Mouse (Mus musculus) stomach, postnatal 0 days (tissue): ENCODE data around the gene Clec1b. TPM values are rescaled to one million over a fixed set of nuclear protein-coding genes. Genes with fewer than 3 reads are reported as not detected.
A peak's percentile ranks its signal among the peaks of the same experiment; 100 is the strongest.

ENCODE experiments used
- ATAC-seq: fragments of 200-750 bp; cut with Nextera tagmentation; 2 replicates; pipeline ENCODE4 v1.8.0; 2017; ENCODE audit not compliant: low FRiP score, low TSS enrichment
- DNase-seq: peaks from one replicate; pipeline ENCODE4 v3.0.0-alpha.2; 2016; ENCODE audit warnings: low spot score
- H3K27ac ChIP-seq: fragments of 300-500 bp; sonication (generic); replicated peaks from 2 replicates; pipeline ENCODE4 v1.5.1; 2014; ENCODE audit warnings: mild to moderate bottlenecking, control low read depth
- H3K27me3 ChIP-seq: fragments of 300-500 bp; sonication (generic); 2 replicates; pipeline ENCODE4 v1.6.1; 2014; ENCODE audit warnings: low read length; ENCODE audit not compliant: control insufficient read depth, insufficient read depth
- H3K36me3 ChIP-seq: fragments of 300-500 bp; sonication (generic); 2 replicates; pipeline ENCODE4 v1.6.1; 2014; ENCODE audit warnings: low read length, mixed read lengths; ENCODE audit not compliant: control insufficient read depth, insufficient read depth
- H3K4me1 ChIP-seq: fragments of 300-500 bp; sonication (generic); replicated peaks from 2 replicates; pipeline ENCODE4 v1.6.1; 2014; ENCODE audit warnings: antibody characterized with exemption; ENCODE audit not compliant: control insufficient read depth, insufficient read depth
- H3K4me2 ChIP-seq: fragments of 300-500 bp; sonication (generic); replicated peaks from 2 replicates; pipeline ENCODE4 v1.6.1; 2014; ENCODE audit warnings: low read depth, mild to moderate bottlenecking, control low read depth, moderate library complexity
- H3K4me3 ChIP-seq: fragments of 300-500 bp; sonication (generic); 2 replicates; pipeline ENCODE4 v1.5.1; 2014; ENCODE audit warnings: low read depth, low read length, control low read depth
- H3K9ac ChIP-seq: fragments of 300-500 bp; sonication (generic); 2 replicates; pipeline ENCODE4 v1.6.1; 2014; ENCODE audit warnings: mild to moderate bottlenecking, low read length, control low read depth, mixed read lengths
- H3K9me3 ChIP-seq: fragments of 300-500 bp; sonication (generic); 2 replicates; pipeline ENCODE4 v1.6.1; 2016; ENCODE audit warnings: low read length; ENCODE audit not compliant: control insufficient read depth
- CTCF ChIP-seq: IDR thresholded peaks from 2 replicates; pipeline ENCODE4 v1.5.1; 2016; ENCODE audit warnings: antibody characterized with exemption, low read depth, mild to moderate bottlenecking, moderate library complexity
- EP300 ChIP-seq: optimal IDR thresholded peaks from 2 replicates; pipeline ENCODE3; 2016; ENCODE audit warnings: antibody characterized with exemption
- WGBS: fragments of 180-500 bp; shearing (Covaris S2); extraction: QIAGEN DNeasy Blood & Tissue Kit; methylation state at CpG from one replicate; pipeline ENCODE4 v1.1.7; 2014; 5-methylcytosine and 5-hydroxymethylcytosine counted together
- polyA plus RNA-seq: library from polyadenylated mRNA; unstranded; fragments of >200 nt; fragmentation: Nextera tagmentation; extraction: Ambion mirVana; gene quantifications from 2 replicates; pipeline ENCODE4 v1.2.1, GENCODE M21; 2015

The Clec1b gene
- polyA plus RNA-seq, 1 experiment from 2014 or later, result 0.08 TPM

DNA sequence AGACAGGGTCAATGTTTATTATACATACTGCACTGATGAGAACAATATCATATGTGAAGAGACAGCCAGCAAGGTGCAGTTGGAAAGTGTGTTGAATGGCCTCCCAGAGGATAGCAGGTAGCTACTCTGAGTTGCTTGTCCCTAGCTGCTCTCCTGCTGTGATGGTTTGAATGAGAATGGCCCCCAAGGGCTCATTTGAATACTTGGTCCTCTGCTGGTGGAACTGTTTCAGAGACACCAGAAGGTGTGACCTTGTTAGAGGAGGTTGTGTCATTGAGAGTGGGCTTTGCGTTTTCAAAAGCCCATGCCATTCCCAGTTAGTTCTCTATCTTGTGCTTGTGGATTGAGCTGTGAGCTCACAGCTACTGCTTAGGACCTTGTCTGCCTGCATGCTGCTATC lies 33.2 kb upstream of the Clec1b start:
- 37% methylated on average over 1 of the region's 1 CpGs for WGBS
- no peaks in the 10 kb centered on the region for H3K9me3 ChIP-seq

DNA sequence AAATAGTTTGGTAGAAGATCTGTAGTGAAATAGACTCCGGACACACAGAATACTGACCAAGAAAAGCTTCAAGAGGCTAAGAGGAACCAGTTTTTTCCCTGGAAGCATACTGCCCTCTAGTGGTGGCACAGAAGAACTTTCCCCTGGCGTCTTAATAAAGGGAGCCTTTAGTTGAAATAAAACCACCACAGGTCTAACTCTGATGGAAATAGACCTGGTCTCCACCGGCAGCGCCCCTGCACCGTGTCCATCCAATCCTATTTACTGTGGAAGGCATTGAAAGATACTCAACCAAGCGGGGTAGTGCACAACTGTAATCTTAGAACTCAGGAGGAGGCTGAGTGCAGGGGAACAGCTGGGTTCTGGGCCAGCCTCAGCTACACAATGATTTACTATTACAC lies 31.1 kb upstream of the Clec1b start:
- Histone ChIP-seq H3K27ac (no peak overlapping the region), H3K9ac (no peak overlapping the region), H3K4me2 (no peak overlapping the region), H3K4me1 (no peaks in the 10 kb centered on the region), H3K36me3 (no peaks in the 10 kb centered on the region), H3K4me3 (no peak overlapping the region), H3K27me3 (no peaks in the 10 kb centered on the region), H3K9me3 (no peaks in the 10 kb centered on the region)
- WGBS, result 6% methylated on average over 6 of the region's 6 CpGs
- ATAC-seq (peak; percentile 56; the same call in 1 of the 2 replicates), DNase-seq (peak; percentile 36)
- TF ChIP-seq EP300 (no peak), CTCF (peak; percentile 92)

More for the DNA sequence above, 33.2 kb upstream of the Clec1b start:
- Histone ChIP-seq H3K4me3 (no peak overlapping the region), H3K27ac (no peak overlapping the region), H3K36me3 (no peaks in the 10 kb centered on the region), H3K4me1 (no peaks in the 10 kb centered on the region), H3K9ac (no peak overlapping the region), H3K27me3 (no peaks in the 10 kb centered on the region), H3K4me2 (no peak overlapping the region)
- TF ChIP-seq CTCF, result no peak
- no peak for TF ChIP-seq EP300
- ATAC-seq, result no peak
- DNase-seq, result no peak

DNA sequence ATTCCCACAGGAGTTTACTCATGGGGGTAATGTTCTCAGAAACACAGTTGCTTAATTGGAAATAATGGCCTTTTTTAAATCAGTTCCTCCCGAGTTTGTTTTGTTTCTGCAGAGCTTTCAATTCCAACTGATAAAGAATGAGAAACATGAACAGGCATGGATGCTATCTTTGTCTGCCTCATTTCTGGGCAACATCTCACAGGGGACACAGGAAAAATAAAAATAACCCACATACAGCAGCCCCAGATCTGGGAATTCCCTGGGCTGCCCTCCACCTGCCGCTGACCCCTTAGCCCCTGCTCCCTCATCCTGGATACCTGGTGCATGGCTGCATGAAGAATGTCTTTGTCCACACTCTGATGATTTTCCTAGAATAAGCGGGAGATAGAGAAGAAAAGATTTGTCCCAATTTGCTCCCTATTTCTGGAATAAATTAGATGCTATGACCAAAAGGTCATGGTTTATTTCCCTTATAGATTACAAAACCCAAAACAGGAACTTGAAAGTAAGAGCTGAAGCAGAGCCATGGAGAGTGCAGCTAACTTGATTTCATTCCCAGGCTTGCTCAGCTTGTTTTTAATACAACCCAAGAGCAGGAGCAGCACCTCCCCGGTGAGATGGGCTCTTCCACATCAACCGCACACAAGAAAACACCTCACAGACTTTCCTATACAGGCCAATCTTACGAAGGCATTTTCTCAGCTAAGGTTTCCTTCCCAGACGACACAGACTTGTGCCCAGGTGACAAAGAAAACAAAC lies 27.5 kb upstream of the Clec1b start:
- H3K4me3 ChIP-seq, result no peak overlapping the region
- TF ChIP-seq CTCF, result no peak
- no peak for TF ChIP-seq EP300
- no peak overlapping the region for H3K27ac ChIP-seq
- no peaks in the 10 kb centered on the region for H3K36me3 ChIP-seq
- no peaks in the 10 kb centered on the region for H3K9me3 ChIP-seq
- H3K27me3 ChIP-seq, result no peaks in the 10 kb centered on the region
- WGBS, result 65% methylated on average over 7 of the region's 7 CpGs
- DNase-seq (no peak), ATAC-seq (no peak)
- no peaks in the 10 kb centered on the region for H3K4me1 ChIP-seq
- no peak overlapping the region for H3K9ac ChIP-seq
- H3K4me2 ChIP-seq, result no peak overlapping the region

DNA sequence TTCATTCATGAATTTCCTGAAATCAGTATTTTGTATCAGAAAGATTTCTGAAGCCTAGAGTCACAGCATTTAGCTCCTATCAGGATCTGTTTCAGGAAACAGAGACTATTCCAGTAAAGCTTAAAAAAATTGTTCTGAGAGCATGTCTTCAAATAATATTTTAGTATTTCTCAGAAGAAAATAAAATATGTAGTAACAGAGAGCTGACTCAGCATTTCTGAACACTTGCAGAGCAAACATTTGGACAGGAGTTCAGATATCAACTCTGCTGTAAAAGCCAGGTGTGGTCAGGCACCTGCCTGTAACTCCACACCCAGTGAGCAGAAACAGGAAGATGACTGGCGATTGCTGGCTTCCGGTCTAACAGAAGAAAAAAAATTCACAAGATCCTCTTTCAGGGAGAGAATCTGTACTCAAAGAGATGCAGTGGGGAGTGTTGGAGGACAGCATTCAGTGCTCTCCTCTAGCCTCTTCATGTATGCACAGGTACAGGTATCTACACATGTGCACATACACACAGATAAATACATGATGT lies 22.1 kb upstream of the Clec1b start:
- DNase-seq, result peak; percentile 26
- WGBS, result 47% methylated on average over 2 of the region's 2 CpGs
- TF ChIP-seq CTCF (no peak), EP300 (no peak)
- Histone ChIP-seq H3K9me3 (no peaks in the 10 kb centered on the region), H3K9ac (no peak overlapping the region), H3K27ac (no peak overlapping the region), H3K4me1 (no peaks in the 10 kb centered on the region), H3K36me3 (no peaks in the 10 kb centered on the region), H3K4me3 (no peak overlapping the region), H3K4me2 (no peak overlapping the region), H3K27me3 (no peaks in the 10 kb centered on the region)
- peak; percentile 82; the same call in 1 of the 2 replicates for ATAC-seq

GRCm38 (mm10) chr6:129380454-129380853 lies 16.6 kb upstream of the Clec1b start:
- Histone ChIP-seq H3K4me2 (no peak overlapping the region), H3K4me3 (no peak overlapping the region), H3K27me3 (no peaks in the 10 kb centered on the region), H3K9ac (no peak overlapping the region), H3K27ac (no peak overlapping the region), H3K9me3 (no peaks in the 10 kb centered on the region), H3K4me1 (no peaks in the 10 kb centered on the region), H3K36me3 (no peaks in the 10 kb centered on the region)
- 67% methylated on average over 4 of the region's 4 CpGs for WGBS
- no peak for TF ChIP-seq EP300
- no peak for TF ChIP-seq CTCF
- DNase-seq (no peak), ATAC-seq (no peak)

DNA sequence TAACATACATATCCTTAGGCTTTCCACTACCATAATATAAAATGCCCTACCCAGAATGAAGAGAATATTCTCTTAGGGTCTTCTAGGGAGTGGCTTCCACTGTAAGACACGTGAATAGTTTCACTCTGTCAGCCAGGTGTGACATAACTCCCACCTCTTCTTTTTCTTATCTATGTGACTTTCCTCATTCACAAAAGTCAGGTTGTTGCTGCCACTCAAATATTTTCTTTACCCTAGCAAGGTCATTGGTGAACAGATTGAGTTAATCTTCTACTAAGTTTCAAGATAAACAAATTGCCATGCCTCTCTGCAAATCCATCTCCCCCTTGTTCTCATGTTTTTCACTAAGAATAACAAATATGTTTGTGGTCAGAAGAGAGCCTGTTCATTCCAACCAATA lies 15.4 kb upstream of the Clec1b start:
- ATAC-seq (no peak), DNase-seq (no peak)
- Histone ChIP-seq H3K9me3 (no peaks in the 10 kb centered on the region), H3K27ac (no peak overlapping the region), H3K4me3 (no peak overlapping the region), H3K4me1 (no peaks in the 10 kb centered on the region), H3K9ac (no peak overlapping the region), H3K27me3 (no peaks in the 10 kb centered on the region), H3K4me2 (no peak overlapping the region), H3K36me3 (no peaks in the 10 kb centered on the region)
- no peak for TF ChIP-seq CTCF
- no peak for TF ChIP-seq EP300
- WGBS, result 34% methylated on average over 1 of the region's 1 CpGs
